Mouse (Mus musculus): ENCODE results near the gene Hoxa2.
A peak's percentile ranks its signal among the peaks of the same experiment; 100 is the strongest.

The Hoxa2 gene

DNA sequence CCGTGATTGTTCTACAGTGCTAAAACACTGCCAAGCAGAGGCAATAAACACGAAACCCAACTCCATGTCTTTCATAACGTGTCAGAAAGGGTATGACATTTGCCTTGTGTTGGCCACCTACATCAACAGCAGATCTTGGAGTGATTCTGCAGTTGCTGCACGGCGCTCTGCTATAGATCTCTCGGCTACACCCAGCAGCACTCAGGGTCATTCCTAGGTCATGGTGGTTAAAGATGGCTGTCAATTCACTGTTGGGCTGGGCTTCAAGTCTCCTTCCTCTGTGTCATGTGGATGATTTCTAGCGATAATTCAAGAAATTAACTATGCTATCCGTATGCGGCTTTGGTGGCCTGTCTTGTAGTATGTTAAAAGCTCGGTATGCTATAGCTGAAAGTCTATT is 26.1 kb downstream of the Hoxa2 start:
- no peak for DNase-seq (ENCODE audit: low spot score in 2 of 2)

DNA sequence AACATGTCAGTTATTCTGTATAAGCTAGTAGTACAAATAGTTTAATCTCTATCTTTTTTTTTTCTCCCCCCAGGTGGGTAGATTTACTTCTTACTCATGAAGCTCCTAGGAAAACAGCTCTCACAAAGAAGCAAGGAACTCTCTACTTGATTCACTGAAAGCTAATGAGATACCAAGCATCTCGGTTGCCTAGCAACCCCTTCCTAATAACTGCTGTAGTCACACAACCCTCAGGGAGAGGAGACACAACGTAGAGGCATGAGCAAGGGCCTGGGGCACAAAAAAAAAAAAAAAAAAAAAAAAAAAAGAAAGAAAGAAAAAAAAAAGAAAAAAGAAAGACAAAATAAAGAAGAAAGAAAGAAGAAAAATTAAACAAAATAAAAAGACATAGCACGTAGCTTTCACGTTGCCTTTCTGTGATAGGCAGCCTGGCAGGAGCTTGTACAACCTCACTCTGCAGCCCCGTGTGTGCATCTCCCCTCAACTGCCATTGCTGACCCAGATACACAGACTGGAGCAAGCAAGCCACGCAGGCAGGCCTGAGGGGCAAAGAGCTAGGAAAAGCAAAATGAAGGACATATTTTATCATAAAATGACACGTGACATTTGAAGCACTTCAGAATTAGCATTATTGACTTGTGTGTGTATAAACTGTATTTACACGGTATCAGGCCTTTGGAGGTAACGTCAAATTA is 26.6 kb downstream of the Hoxa2 start:
- no peak for DNase-seq (ENCODE audit: low spot score in 2 of 2)

DNA sequence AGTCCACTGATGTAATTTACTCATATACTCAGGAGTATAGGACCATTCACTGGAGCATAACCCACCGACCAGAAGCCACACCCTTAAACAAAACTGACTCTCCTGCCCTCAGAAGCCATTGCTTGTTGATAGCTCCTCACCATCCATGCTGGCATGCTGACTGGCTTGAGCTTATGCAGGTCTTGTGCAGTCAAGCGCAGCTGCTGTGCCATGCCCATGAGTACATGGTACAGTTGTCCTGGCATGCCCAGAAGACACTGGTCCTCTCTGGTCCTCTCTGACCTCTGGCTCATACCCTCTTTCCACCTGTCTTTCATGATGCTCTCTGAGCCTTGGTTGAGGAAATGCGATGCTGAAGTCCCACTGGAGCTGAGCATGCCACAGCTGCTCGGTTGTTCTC is 41.0 kb downstream of the Hoxa2 start:
- no peak for DNase-seq (ENCODE audit: low spot score in 2 of 2)

DNA sequence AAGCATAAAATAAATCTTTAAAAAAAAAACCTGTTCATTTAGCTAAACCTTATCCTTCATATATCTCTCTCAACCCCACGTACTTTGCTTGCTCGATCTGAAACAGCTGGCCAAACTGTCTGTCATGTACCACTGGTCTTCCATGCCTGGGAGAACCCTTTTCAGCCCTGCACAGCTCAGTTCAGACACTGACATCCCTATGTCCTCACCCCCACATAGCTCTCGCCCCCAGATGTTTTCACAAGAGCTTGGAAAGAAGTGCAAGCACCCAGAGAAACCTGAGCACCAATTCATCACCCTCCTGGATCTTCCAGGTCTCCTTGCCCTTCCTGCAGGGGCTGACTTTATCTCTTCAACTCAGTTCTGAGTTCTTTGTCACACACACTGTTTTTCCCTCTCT is 43.5 kb downstream of the Hoxa2 start:
- no peak for DNase-seq (ENCODE audit: low spot score in 2 of 2)

DNA sequence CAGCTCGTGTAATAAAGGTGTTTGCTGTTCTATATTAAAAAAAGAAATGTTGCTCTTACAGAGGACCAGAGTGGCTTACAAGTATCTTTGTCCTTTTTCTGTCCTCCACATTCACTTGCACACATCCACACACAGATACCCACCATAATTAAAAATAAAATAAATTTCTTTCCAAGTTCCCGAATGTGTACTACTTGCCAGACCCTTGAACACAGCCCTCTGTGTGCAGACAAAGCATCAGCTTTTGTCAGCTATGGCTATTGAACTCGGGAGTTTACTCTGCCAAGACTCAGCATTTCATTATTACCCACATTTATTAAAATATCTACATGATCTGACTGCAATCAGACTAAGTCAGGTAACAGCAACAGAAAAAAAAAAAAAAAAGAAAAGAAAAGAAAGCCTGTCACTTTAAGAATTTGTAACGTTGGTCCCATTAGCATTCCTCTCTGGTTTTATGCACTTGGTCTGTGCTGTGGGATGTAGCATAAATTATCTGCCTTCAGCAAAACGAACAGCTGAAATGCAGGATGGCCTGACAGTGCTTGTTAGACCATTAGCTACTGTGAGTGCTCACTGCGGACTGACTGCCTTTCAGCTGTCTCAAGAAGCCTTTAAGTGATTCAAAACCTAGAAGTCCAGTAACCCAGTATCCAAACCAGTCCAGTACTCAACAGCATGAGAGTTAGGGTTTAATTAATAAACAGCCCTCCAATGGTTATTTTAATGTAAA is 45.6 kb downstream of the Hoxa2 start:
- DNase-seq (ENCODE audit: low spot score in 2 of 2) = peak in 1 of 2 experiments; percentile 6

DNA sequence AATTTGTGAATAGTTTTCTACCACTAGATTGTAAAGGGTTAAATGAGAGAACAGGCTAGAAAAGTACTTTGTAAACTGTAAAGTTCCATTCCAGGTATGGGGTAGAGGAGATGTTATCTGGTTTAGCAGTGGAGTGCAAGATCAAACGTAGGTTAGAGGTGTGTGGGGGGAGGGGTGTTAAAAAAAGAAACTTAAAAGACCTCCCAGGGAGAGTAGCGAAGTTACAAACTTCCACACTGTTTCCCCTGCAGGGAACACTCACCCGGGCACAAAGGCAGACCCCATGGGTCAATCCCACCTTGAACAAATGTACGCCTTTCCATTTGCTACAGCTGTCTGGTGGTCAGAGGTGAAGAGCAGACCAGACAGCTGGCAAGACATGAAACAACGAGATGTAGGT is 48.7 kb downstream of the Hoxa2 start:
- DNase-seq (ENCODE audit: low spot score in 2 of 2) = no peak

Measured in frontal cortex, postnatal 36 days (tissue).